Comparison of ENCODE assay signal across 14 mouse cellular contexts in genomic region chr5:102788437-102788836, GRCm38 (mm10).
"Had no signal": no experiment of that assay in that cellular context is flagged by ENCODE, and none has a peak within 500 bp of the region (broad histone marks: within the 10 kb centered on the region; RNA-seq: fewer than 3 reads in every experiment).

No protein-coding gene starts in this region.

- ATAC-seq: inflammation-experienced regulatory T-cells, adult 6 months; intestine, postnatal 0 days; midbrain, embryonic 16.5 days had no signal

- DNase-seq: kidney, adult 9 months; kidney, postnatal 10 days; kidney, postnatal 4 days; liver; right cerebral cortex, adult 18-20 months; right cerebral cortex, postnatal 25 days; thymus, postnatal 4 days had no signal

- H3K36me3 ChIP-seq: limb, embryonic 12.5 days; midbrain, embryonic 12.5 days had no signal

- H3K9me3 ChIP-seq: limb, embryonic 12.5 days; midbrain, embryonic 12.5 days had no signal

- H3K27me3 ChIP-seq: limb, embryonic 12.5 days; midbrain, embryonic 12.5 days had no signal

- H3K4me2 ChIP-seq: limb, embryonic 12.5 days; midbrain, embryonic 12.5 days had no signal

- H3K9ac ChIP-seq: limb, embryonic 12.5 days; liver, embryonic 14.5 days; midbrain, embryonic 12.5 days had no signal

- H3K4me3 ChIP-seq: layer of hippocampus, adult 2 months; limb, embryonic 12.5 days; midbrain, embryonic 12.5 days had no signal

- H3K4me1 ChIP-seq: midbrain, embryonic 12.5 days had no signal

- H3K27ac ChIP-seq: layer of hippocampus, adult 2 months; limb, embryonic 12.5 days; liver, embryonic 14.5 days; midbrain, embryonic 12.5 days had no signal
